Mouse (Mus musculus) spleen, postnatal 10 days (tissue): Measurements from ENCODE around the gene Leng1.

Experiments
- DNase-seq, 2 experiments: peaks; one replicate each; pipeline ENCODE4 v3.0.0; 2021 to 2022; ENCODE audit warnings: low spot score in 2 of 2

Leng1 gene

GRCm38 (mm10) chr7:3630478-3630815 lies 35.2 kb downstream of the Leng1 start:
- no peak for DNase-seq

- DNase-seq: peak; percentile 88 to 92
Measured at GRCm38 (mm10) chr7:3629543-3630477, 35.8 kb downstream of the Leng1 start, which contains the start of the genes Tfpt and Prpf31. TSS of gene Tfpt (minus strand) at chr7:3629929. TSS of gene Prpf31 (plus strand) at chr7:3629985.

- DNase-seq: peak in 1 of 2 experiments; percentile 17
Measured at GRCm38 (mm10) chr7:3629030-3629429, 36.6 kb downstream of the Leng1 start.

- DNase-seq: peak; percentile 61 to 91
Measured at GRCm38 (mm10) chr7:3617242-3617995, 48.2 kb downstream of the Leng1 start, which contains the start of gene Ndufa3. TSS of gene Ndufa3 (plus strand) at chr7:3617373.

GRCm38 (mm10) chr7:3616389-3617241 lies 49.0 kb downstream of the Leng1 start:
- DNase-seq: peak in 1 of 2 experiments; percentile 43

GRCm38 (mm10) chr7:3616057-3616388 lies 49.6 kb downstream of the Leng1 start, which contains the start of gene Oscar:
TSS of gene Oscar (minus strand) at chr7:3616157.
- DNase-seq: no peak

GRCm38 (mm10) chr7:3614021-3614420 lies 51.6 kb downstream of the Leng1 start:
- DNase-seq: no peak

- no peak for DNase-seq
Measured at GRCm38 (mm10) chr7:3611006-3611405, 54.6 kb downstream of the Leng1 start.

GRCm38 (mm10) chr7:3610437-3610836 lies 55.2 kb downstream of the Leng1 start:
- no peak for DNase-seq
